Mouse (Mus musculus) liver, embryonic 11.5 days (tissue): ENCODE results near the gene Glod4. TPM values are rescaled to one million over a fixed set of nuclear protein-coding genes. Genes with fewer than 3 reads are reported as not detected.

Experiments
- ATAC-seq: fragments of 200-750 bp; cut with Nextera tagmentation; replicated peaks from 2 replicates; pipeline ENCODE4 v1.8.0; 2017; ENCODE audit warnings: moderate number of reproducible peaks, mild to moderate bottlenecking, moderate TSS enrichment, moderate library complexity; ENCODE audit not compliant: low FRiP score
- DNase-seq: peaks from one replicate; pipeline ENCODE4 v3.0.0-alpha.2; 2017; ENCODE audit warnings: low spot score
- H3K27ac ChIP-seq: fragments of 300-500 bp; sonication (generic); 2 replicates; pipeline ENCODE4 v1.5.1; 2014; ENCODE audit warnings: mild to moderate bottlenecking, low read depth, low read length, control low read depth
- H3K27me3 ChIP-seq: fragments of 300-500 bp; sonication (generic); replicated peaks from 2 replicates; pipeline ENCODE4 v1.6.1; 2014; ENCODE audit warnings: low read length, mixed read lengths; ENCODE audit not compliant: control insufficient read depth, insufficient read depth
- H3K36me3 ChIP-seq: fragments of 300-500 bp; sonication (generic); 2 replicates; pipeline ENCODE4 v1.6.1; 2014; ENCODE audit warnings: mild to moderate bottlenecking, low read length, moderate library complexity, mixed read lengths; ENCODE audit not compliant: control insufficient read depth, insufficient read depth
- H3K4me1 ChIP-seq: fragments of 300-500 bp; sonication (generic); replicated peaks from 2 replicates; pipeline ENCODE4 v1.6.1; 2014; ENCODE audit warnings: low read length, mixed read lengths; ENCODE audit not compliant: control insufficient read depth, insufficient read depth
- H3K4me2 ChIP-seq: fragments of 300-500 bp; sonication (generic); 2 replicates; pipeline ENCODE4 v1.6.1; 2014; ENCODE audit warnings: mild to moderate bottlenecking, control low read depth, moderate library complexity
- H3K4me3 ChIP-seq: fragments of 300-500 bp; sonication (generic); 2 replicates; pipeline ENCODE4 v1.5.1; 2014; ENCODE audit warnings: low read depth, low read length, control low read depth
- H3K9ac ChIP-seq: fragments of 300-500 bp; sonication (generic); 2 replicates; pipeline ENCODE4 v1.6.1; 2014; ENCODE audit warnings: low read depth, low read length, control low read depth
- H3K9me3 ChIP-seq: fragments of 300-500 bp; sonication (generic); 2 replicates; pipeline ENCODE4 v1.6.1; 2016; ENCODE audit warnings: low read length, inconsistent platforms, mixed read lengths; ENCODE audit not compliant: control insufficient read depth
- WGBS: fragments of 180-500 bp; shearing (Covaris S2); extraction: QIAGEN DNeasy Blood & Tissue Kit; methylation state at CpG from one replicate; pipeline ENCODE4 v1.1.7; 2014; 5-methylcytosine and 5-hydroxymethylcytosine counted together
- polyA plus RNA-seq: library from polyadenylated mRNA; unstranded; fragments of >200 nt; fragmentation: Nextera tagmentation; extraction: Ambion mirVana; gene quantifications from 2 replicates; pipeline ENCODE4 v1.2.1, GENCODE M21; 2014

Gene Glod4
- polyA plus RNA-seq, 1 experiment from 2014 or later = 137 TPM

DNA sequence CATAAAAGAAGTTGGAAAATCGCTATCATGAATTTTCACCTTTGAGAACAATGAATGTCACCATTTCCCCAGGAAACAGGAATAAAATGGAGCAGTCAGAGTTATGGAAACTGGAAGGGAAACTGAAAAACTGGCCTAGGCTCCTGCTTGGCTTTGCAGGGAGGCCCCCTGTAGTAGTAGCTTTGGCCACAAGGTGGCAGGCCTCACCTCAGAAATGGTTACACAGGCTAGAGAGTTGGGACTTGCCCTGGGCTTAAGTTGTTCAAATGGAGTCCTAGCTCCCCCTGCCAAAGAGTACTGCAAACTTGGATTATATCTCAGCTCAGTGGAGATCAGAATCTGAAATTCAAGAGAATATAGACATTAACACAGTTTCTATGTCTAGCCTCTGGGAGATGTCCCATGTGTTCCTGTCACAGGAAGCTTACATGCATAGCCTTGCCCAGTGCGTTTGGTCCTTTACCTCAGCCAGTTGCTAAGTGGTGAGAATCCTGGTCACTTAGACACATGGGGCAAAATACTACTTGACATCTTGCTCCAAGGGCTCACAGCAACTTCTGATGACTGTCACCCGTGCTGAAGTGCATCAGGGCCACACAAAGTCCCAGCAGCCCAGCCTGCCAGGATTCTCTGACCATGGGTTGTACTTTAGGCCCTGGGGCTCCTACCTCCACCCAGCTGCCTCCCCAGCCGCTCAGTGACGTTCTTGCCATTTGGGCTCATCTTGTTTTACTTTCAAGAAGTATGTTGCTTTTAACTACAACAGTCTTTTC, 9.8 kb upstream of the Glod4 start:
- 58% methylated on average over 5 of the region's 5 CpGs for WGBS
- Histone ChIP-seq H3K9ac (no peak overlapping the region), H3K36me3 (peaks cover 16% of the 10 kb centered on the region), H3K27ac (no peak overlapping the region), H3K9me3 (no peaks in the 10 kb centered on the region), H3K27me3 (no peaks in the 10 kb centered on the region), H3K4me3 (no peak overlapping the region), H3K4me1 (no peaks in the 10 kb centered on the region), H3K4me2 (no peak overlapping the region)
- DNase-seq (peak; percentile 80), ATAC-seq (peak; percentile 80)

DNA sequence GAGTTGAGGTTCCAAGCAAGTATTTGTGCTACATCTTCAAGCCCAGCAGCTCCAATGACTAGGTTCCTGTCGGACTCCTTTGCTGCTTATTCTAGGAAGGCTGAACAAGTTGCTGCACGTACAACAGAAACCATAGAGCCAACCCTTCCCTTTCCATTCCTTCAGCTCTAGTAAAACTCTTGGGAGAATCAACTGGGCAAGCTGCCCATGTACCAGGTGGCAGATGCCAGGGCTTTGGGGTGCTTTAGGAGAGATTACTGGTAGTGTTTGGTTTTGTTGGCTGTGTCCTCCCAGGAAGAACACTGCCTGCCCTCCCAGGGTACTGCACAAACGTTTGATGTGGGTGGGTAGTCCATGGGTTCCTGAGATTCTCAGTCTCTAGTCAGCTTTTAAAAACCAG, 8.5 kb upstream of the Glod4 start:
- DNase-seq (no peak), ATAC-seq (no peak)
- Histone ChIP-seq H3K4me2 (no peak overlapping the region), H3K27ac (no peak overlapping the region), H3K9ac (no peak overlapping the region), H3K4me1 (no peaks in the 10 kb centered on the region), H3K9me3 (no peaks in the 10 kb centered on the region), H3K4me3 (no peak overlapping the region), H3K27me3 (no peaks in the 10 kb centered on the region), H3K36me3 (peaks cover 16% of the 10 kb centered on the region)
- WGBS = 50% methylated on average over 3 of the region's 3 CpGs

DNA sequence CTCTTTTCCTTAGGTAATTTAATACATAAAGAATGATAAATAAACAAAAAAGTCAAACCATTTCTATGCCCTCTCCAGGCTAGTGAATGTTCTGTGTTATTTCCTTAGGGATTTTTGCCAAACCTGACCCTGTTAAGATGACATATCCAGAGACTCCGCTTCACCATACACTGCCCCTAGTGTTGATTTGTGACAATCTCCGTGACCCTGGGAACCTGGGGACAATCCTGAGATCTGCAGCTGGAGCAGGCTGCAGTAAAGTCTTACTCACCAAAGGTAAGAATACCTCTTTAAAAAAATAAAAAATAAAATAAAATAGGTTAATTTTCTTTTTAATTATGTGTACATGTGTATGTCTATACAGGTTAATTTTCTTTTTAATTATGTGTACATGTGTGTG, 3.7 kb upstream of the Glod4 start:
- H3K4me3 ChIP-seq = no peak overlapping the region
- no peak overlapping the region for H3K27ac ChIP-seq
- H3K4me2 ChIP-seq = no peak overlapping the region
- H3K27me3 ChIP-seq = no peaks in the 10 kb centered on the region
- peaks cover 8% of the 10 kb centered on the region for H3K4me1 ChIP-seq
- peaks cover 16% of the 10 kb centered on the region for H3K36me3 ChIP-seq
- DNase-seq = no peak
- H3K9ac ChIP-seq = no peak overlapping the region
- no peaks in the 10 kb centered on the region for H3K9me3 ChIP-seq
- no peak for ATAC-seq
- 70% methylated on average over 2 of the region's 2 CpGs for WGBS

DNA sequence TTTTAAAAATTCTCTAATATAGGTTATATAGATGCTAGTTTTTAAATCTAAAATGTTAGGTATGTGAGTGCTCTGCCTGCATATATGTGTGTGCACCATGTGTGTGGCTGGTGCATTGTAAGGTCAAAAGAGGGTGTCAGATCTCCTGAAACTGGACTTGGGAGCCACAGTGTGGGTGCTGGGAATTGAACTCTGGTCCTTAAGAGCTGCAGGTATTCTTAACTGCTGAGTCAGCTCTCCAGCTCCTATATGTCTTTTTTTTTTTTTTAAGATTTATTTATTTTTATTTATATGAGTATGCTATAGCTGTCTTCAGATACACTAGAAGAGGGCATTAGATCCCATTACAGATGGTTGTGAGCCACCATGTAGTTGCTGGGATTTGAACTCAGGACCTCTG, 2.9 kb upstream of the Glod4 start:
- H3K4me1 ChIP-seq = peaks cover 8% of the 10 kb centered on the region

DNA sequence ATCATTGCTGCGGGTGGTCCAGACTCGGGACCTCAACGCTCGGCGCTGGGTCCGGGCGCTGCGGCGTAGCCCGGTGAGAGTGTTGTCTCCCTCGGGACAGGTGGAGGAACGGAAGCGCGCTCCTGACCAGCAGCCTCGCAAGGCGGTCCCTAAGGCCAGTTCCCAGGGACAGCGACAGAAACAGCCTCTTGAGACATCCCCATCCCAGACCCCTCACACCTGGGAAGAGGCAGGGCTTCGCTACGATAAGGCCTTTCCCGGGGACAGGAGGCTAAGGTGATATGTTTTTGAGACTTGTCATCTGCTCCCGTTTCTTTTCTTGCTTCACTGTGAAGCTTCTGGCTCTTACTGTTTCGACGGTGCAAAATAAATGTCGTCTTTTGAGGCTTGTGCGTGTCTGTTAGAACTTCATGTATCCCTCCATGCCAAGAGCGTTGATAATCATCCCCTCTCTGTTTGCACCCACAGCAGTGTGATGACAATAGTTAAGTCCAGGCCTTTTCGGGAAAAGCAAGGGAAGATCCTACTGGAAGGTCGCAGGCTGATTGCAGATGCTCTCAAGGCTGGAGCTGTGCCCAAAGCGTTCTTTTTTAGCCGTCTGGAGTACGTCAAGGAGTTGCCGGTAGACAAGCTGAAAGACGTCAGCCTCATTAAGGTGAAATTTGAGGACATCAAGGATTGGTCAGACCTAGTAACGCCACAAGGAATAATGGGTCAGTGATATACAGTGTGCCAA, 454 bp upstream of the Glod4 start:
- Histone ChIP-seq H3K27me3 (no peaks in the 10 kb centered on the region), H3K36me3 (peaks cover 5% of the 10 kb centered on the region; the same call in 1 of the 2 replicates), H3K9ac (peak overlapping the region; percentile 81), H3K4me2 (peak overlapping the region; percentile 95), H3K4me1 (peaks cover 8% of the 10 kb centered on the region), H3K4me3 (peak overlapping the region; percentile 86), H3K9me3 (no peaks in the 10 kb centered on the region), H3K27ac (0 out of 2 replicates have a peak overlapping the region, but pooled peaks have one; percentile 35)
- ATAC-seq (peak; percentile 53; the same call in 1 of the 2 replicates), DNase-seq (no peak)
- WGBS = 2% methylated on average over 34 of the region's 34 CpGs

More for the DNA sequence above, 2.9 kb upstream of the Glod4 start:
- Histone ChIP-seq H3K27me3 (no peaks in the 10 kb centered on the region), H3K36me3 (peaks cover 16% of the 10 kb centered on the region), H3K4me2 (no peak overlapping the region), H3K9me3 (no peaks in the 10 kb centered on the region), H3K9ac (no peak overlapping the region), H3K4me3 (no peak overlapping the region), H3K27ac (no peak overlapping the region)
- no peak for ATAC-seq
- no peak for DNase-seq

DNA sequence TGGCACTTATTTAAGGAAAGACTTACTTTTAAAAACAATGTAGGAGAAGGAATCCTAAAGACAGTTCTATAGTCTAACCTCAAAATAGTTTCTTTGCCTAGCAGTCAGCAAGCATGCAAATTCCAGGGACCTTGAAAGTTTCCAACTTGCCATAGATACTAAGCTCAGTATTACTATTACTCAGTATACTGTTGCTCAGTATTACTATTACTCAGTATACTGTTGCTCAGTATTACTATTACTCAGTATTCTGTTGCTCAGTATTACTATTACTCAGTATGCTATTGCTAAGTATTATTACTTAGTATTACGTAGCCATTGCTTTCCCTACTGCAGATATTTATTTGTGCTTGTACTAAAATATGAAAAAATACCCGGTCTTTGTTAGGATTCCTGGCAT, 3.8 kb downstream of the Glod4 start:
- ATAC-seq = no peak
- Histone ChIP-seq H3K4me1 (peaks cover 8% of the 10 kb centered on the region), H3K9me3 (no peaks in the 10 kb centered on the region), H3K4me2 (no peak overlapping the region), H3K4me3 (no peak overlapping the region), H3K9ac (no peak overlapping the region), H3K27me3 (no peaks in the 10 kb centered on the region), H3K27ac (no peak overlapping the region), H3K36me3 (peaks cover 10% of the 10 kb centered on the region; the same call in 1 of the 2 replicates)
- WGBS = 92% methylated on average over 2 of the region's 2 CpGs
- DNase-seq = no peak

DNA sequence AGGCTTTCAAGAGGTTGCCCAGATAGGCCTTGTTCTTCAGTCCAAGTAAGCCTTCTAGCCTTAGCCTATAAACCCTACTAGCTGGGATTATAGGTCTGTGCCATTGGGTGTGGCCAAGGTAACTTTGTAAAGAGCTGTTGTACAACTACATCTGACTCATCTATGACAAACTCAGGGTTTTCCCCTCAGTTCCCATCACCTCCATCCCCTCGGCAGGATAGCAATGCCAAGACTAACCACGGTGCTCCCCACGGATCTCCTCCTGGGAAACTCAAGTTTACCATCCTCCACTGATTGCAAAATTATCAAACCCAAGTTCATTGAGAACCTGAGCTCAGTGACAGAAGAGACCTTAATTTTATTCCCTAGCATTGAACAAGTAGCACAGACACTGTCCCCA, 7.4 kb downstream of the Glod4 start:
- Histone ChIP-seq H3K4me1 (no peaks in the 10 kb centered on the region), H3K27ac (no peak overlapping the region), H3K4me3 (no peak overlapping the region), H3K4me2 (no peak overlapping the region), H3K27me3 (no peaks in the 10 kb centered on the region), H3K9ac (no peak overlapping the region), H3K9me3 (no peaks in the 10 kb centered on the region), H3K36me3 (peaks cover 22% of the 10 kb centered on the region)
- DNase-seq (no peak), ATAC-seq (no peak)
- WGBS = 93% methylated on average over 3 of the region's 3 CpGs

DNA sequence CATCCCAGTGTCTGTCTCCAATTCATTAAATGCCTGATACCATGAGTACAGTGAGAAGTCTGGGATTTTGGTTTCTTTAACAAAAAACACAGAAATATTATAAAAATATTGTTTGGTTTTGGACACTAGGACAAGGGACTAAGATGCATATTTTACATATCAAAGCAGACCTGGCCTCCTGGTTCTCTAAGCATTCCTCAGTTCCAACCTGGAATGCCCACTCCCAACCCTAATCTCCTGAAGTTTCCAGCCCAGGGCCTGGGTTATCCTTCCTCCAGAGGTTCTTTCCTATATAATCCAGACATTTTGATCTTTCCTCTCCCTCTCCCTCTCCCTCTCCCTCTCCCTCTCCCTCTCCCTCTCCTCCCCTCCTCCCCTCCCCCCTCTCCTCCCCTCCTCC, 18.5 kb downstream of the Glod4 start:
- H3K36me3 ChIP-seq = peaks cover 11% of the 10 kb centered on the region; the same call in 1 of the 2 replicates
- H3K9me3 ChIP-seq = no peaks in the 10 kb centered on the region
- no peak overlapping the region for H3K4me2 ChIP-seq
- no peak for DNase-seq
- ATAC-seq = no peak
- no peak overlapping the region for H3K4me3 ChIP-seq
- H3K9ac ChIP-seq = no peak overlapping the region
- no peaks in the 10 kb centered on the region for H3K27me3 ChIP-seq
- H3K27ac ChIP-seq = no peak overlapping the region
- no peaks in the 10 kb centered on the region for H3K4me1 ChIP-seq

DNA sequence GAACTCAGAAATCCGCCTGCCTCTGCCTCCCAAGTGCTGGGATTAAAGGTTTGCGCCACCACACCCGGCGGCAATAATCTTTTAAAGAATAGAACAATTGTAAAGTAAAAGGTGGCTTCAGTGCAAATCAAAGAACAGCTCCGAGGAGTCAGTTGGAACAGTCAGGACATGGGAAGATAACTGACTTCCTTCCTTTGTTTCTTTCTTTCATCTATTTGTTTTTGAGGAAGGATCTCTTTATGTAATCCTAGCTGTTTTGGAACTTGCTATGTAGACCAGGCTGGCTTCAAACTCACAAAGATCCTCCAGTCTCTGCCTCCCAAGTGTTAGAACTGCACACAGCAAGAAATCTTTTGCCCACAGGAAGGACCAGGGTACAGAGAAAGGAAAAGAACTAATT, 18.9 kb downstream of the Glod4 start:
- Histone ChIP-seq H3K9me3 (no peaks in the 10 kb centered on the region), H3K27me3 (no peaks in the 10 kb centered on the region), H3K4me1 (no peaks in the 10 kb centered on the region), H3K9ac (no peak overlapping the region), H3K27ac (no peak overlapping the region), H3K36me3 (peaks cover 13% of the 10 kb centered on the region; the same call in 1 of the 2 replicates), H3K4me2 (no peak overlapping the region), H3K4me3 (no peak overlapping the region)
- DNase-seq = no peak
- WGBS = 92% methylated on average over 5 of the region's 5 CpGs
- ATAC-seq = no peak
